Mouse (Mus musculus): ENCODE results near the gene Dcaf6. TPM values are rescaled to one million over a fixed set of nuclear protein-coding genes. Genes with fewer than 3 reads are reported as not detected.

The Dcaf6 gene
- polyA plus RNA-seq, 2 experiments: 13.5 to 20.6 TPM

DNA sequence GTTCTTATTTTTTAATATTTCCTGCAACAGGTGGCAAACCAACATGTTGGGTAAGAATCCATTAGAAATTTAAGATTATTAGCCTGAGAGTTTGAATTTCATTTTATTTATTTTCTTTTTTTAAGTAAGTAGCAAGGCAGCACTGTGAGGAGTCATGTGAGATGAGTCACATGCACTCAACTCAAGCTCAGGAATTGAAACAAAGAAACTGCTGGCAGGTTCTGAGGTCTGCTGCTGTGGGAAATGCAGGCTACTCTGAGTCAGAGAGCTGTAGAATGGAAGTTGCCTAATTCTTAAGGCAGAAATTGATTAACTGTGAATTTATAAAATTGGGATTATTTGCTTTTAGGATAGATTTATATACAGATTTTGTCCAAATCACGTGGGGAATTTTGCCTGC is 27.4 kb downstream of the Dcaf6 start:
- no peaks in the 10 kb centered on the region for H3K27me3 ChIP-seq (ENCODE audit: control insufficient read depth, insufficient read depth, low read length)
- WGBS (ENCODE audit: insufficient replicate concordance): 78% methylated on average over 1 of the region's 1 CpGs
- no peak for DNase-seq (ENCODE audit: low read depth in 3 of 3, low spot score in 3 of 3)

DNA sequence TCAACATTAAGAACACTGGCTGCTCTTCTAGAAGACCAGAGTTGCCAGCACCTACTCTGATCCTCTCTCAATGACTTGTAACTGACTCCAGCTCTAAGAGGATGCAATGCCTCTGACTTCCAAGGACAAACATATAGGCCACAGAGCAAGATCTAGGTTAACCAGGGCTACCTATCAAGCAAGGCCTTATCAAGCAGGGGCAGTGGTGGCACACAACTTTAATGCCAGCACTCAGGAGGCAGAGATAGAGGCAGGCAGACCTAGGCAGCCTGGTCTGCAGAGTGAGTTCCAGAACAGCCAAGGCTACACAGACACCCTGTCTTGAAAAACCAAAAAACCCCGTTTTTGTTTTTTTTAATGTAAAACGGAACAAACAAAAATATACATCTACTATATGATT is 34.0 kb downstream of the Dcaf6 start:
- H3K27ac ChIP-seq: no peak overlapping the region
- H3K4me1 ChIP-seq (replicated peaks; ENCODE audit: control insufficient read depth in 2 of 2, insufficient read depth in 2 of 2, low read length in 1 of 2): peaks cover 3 to 5% of the 10 kb centered on the region in 2 experiments
- DNase-seq (ENCODE audit: low read depth in 3 of 3, low spot score in 3 of 3): peak; percentile 20 to 47 (median 38)
- no peak overlapping the region for H3K9ac ChIP-seq (replicated peaks)
- WGBS (ENCODE audit: insufficient replicate concordance): 52% methylated on average over 2 of the region's 2 CpGs
- no peaks in the 10 kb centered on the region for H3K9me3 ChIP-seq (ENCODE audit: control insufficient read depth, low read length)
- ATAC-seq (ENCODE audit: insufficient read depth): peak; percentile 96
- peaks cover 3% of the 10 kb centered on the region; the same call in 1 of the 2 replicates for H3K36me3 ChIP-seq (replicated peaks; ENCODE audit: control insufficient read depth, insufficient read depth, low read depth)
- no peak overlapping the region for H3K4me2 ChIP-seq (ENCODE audit: low read depth)
- H3K27me3 ChIP-seq (ENCODE audit: control insufficient read depth, insufficient read depth, low read length): no peaks in the 10 kb centered on the region
- H3K4me3 ChIP-seq (ENCODE audit: insufficient read depth in 1 of 2, low read depth in 2 of 2, low read length in 2 of 2): no peak overlapping the region
- TF ChIP-seq EP300 (IDR thresholded peaks at IDR 0.05; ENCODE audit: low read depth) (peak; percentile 69), CTCF (IDR thresholded peaks at IDR 0.05; ENCODE audit: low read depth) (no peak)

More for the DNA sequence above, 27.4 kb downstream of the Dcaf6 start:
- H3K27ac ChIP-seq: no peak overlapping the region
- H3K9ac ChIP-seq (replicated peaks): no peak overlapping the region
- no peak for ATAC-seq (ENCODE audit: insufficient read depth)
- TF ChIP-seq CTCF (IDR thresholded peaks at IDR 0.05; ENCODE audit: low read depth): no peak
- TF ChIP-seq EP300 (IDR thresholded peaks at IDR 0.05; ENCODE audit: low read depth): no peak
- no peaks in the 10 kb centered on the region for H3K36me3 ChIP-seq (replicated peaks; ENCODE audit: control insufficient read depth, insufficient read depth, low read depth)
- no peak overlapping the region for H3K4me3 ChIP-seq (ENCODE audit: insufficient read depth in 1 of 2, low read depth in 2 of 2, low read length in 2 of 2)
- no peak overlapping the region for H3K4me2 ChIP-seq (ENCODE audit: low read depth)
- H3K4me1 ChIP-seq (replicated peaks; ENCODE audit: control insufficient read depth in 2 of 2, insufficient read depth in 2 of 2, low read length in 1 of 2): no peaks in the 10 kb centered on the region; a peak in 1 of 4 replicates
- no peaks in the 10 kb centered on the region for H3K9me3 ChIP-seq (ENCODE audit: control insufficient read depth, low read length)

DNA sequence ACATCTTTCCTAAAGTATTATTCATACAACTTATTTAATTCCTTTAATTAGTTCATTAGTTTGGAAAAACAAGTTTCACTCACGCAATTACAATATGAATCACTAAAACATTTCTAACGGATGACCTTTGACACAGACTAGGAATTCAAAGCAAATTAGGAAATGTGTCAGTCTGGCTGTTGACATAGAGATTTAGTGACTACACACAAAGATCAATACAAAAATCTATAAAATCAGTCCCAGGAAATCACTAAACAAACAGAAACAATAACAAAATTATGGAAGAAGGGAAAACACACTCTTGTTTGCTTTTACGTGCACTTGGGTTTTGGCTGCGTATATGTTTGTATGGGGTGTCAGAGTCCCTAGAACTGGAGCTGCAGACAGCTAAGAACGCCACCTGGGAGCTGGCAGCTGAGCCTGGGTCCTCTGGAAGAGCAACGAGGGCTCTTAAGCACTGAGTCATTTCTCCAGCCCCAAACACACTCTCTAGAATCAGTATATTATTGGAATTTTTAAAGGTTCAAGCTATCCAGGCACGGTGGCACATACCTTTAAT is 38.8 kb downstream of the Dcaf6 start:
- no peak for TF ChIP-seq CTCF (IDR thresholded peaks at IDR 0.05; ENCODE audit: low read depth)
- TF ChIP-seq EP300 (IDR thresholded peaks at IDR 0.05; ENCODE audit: low read depth): no peak
- WGBS (ENCODE audit: insufficient replicate concordance): 79% methylated on average over 7 of the region's 7 CpGs

GRCm38 (mm10) chr1:165396401-165396805 is 63.9 kb downstream of the Dcaf6 start:
- Histone ChIP-seq H3K36me3 (replicated peaks; ENCODE audit: control insufficient read depth, insufficient read depth, low read depth) (peaks cover 2% of the 10 kb centered on the region; the same call in 1 of the 2 replicates), H3K9me3 (ENCODE audit: control insufficient read depth, low read length) (no peaks in the 10 kb centered on the region), H3K27ac (peak overlapping the region; percentile 100), H3K4me3 (ENCODE audit: insufficient read depth in 1 of 2, low read depth in 2 of 2, low read length in 2 of 2) (no peak overlapping the region; a peak in 1 of 4 replicates), H3K9ac (replicated peaks) (peak overlapping the region; percentile 68), H3K4me2 (ENCODE audit: low read depth) (peak overlapping the region; percentile 64), H3K4me1 (replicated peaks; ENCODE audit: control insufficient read depth in 2 of 2, insufficient read depth in 2 of 2, low read length in 1 of 2) (peaks cover 22% of the 10 kb centered on the region in 2 experiments), H3K27me3 (ENCODE audit: control insufficient read depth, insufficient read depth, low read length) (no peaks in the 10 kb centered on the region)
- WGBS (ENCODE audit: insufficient replicate concordance): 44% methylated on average over 2 of the region's 2 CpGs
- peak; percentile 78 for ATAC-seq (ENCODE audit: insufficient read depth)
- DNase-seq (ENCODE audit: low read depth in 3 of 3, low spot score in 3 of 3): peak in 1 of 3 experiments; percentile 46
- TF ChIP-seq CTCF (IDR thresholded peaks at IDR 0.05; ENCODE audit: low read depth) (peak; percentile 51; the same call in 1 of the 2 replicates), EP300 (IDR thresholded peaks at IDR 0.05; ENCODE audit: low read depth) (no peak)

More for the DNA sequence above, 38.8 kb downstream of the Dcaf6 start:
- no peak overlapping the region for H3K4me3 ChIP-seq (ENCODE audit: insufficient read depth in 1 of 2, low read depth in 2 of 2, low read length in 2 of 2)
- H3K36me3 ChIP-seq (replicated peaks; ENCODE audit: control insufficient read depth, insufficient read depth, low read depth): peaks cover 3% of the 10 kb centered on the region; the same call in 1 of the 2 replicates
- DNase-seq (ENCODE audit: low read depth in 3 of 3, low spot score in 3 of 3): no peak
- H3K4me1 ChIP-seq (replicated peaks; ENCODE audit: control insufficient read depth in 2 of 2, insufficient read depth in 2 of 2, low read length in 1 of 2): peaks cover 3% of the 10 kb centered on the region in 2 experiments
- no peak for ATAC-seq (ENCODE audit: insufficient read depth)
- H3K27ac ChIP-seq: no peak overlapping the region
- H3K4me2 ChIP-seq (ENCODE audit: low read depth): no peak overlapping the region
- H3K27me3 ChIP-seq (ENCODE audit: control insufficient read depth, insufficient read depth, low read length): no peaks in the 10 kb centered on the region
- no peak overlapping the region for H3K9ac ChIP-seq (replicated peaks)
- H3K9me3 ChIP-seq (ENCODE audit: control insufficient read depth, low read length): no peaks in the 10 kb centered on the region

DNA sequence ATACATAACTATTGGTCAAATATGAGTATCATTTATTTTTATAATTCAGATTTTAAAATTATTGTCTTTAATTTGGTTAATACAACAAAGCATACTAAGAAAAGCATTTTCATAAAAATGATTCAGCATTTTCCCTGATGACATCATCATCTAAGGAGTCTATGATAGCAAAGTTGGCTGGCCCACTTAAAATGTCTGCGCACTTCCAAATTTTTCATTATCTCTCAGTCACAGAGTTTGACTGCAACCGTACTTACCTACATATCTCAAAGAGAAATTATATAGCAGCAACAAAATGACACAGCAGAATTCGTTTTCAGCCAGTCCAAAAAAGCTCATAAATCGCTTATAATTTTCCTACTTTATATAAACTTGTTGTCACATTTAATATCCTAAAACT is 64.3 kb downstream of the Dcaf6 start:
- peaks cover 22% of the 10 kb centered on the region in 2 experiments for H3K4me1 ChIP-seq (replicated peaks; ENCODE audit: control insufficient read depth in 2 of 2, insufficient read depth in 2 of 2, low read length in 1 of 2)
- no peak overlapping the region; a peak in 1 of 4 replicates for H3K4me3 ChIP-seq (ENCODE audit: insufficient read depth in 1 of 2, low read depth in 2 of 2, low read length in 2 of 2)
- H3K36me3 ChIP-seq (replicated peaks; ENCODE audit: control insufficient read depth, insufficient read depth, low read depth): peaks cover 2% of the 10 kb centered on the region; the same call in 1 of the 2 replicates
- DNase-seq (ENCODE audit: low read depth in 3 of 3, low spot score in 3 of 3) (peak; percentile 89 to 91 (median 89)), ATAC-seq (ENCODE audit: insufficient read depth) (peak; percentile 97)
- H3K27me3 ChIP-seq (ENCODE audit: control insufficient read depth, insufficient read depth, low read length): no peaks in the 10 kb centered on the region
- H3K9ac ChIP-seq (replicated peaks): peak overlapping the region; percentile 68
- no peaks in the 10 kb centered on the region for H3K9me3 ChIP-seq (ENCODE audit: control insufficient read depth, low read length)
- no peak for TF ChIP-seq CTCF (IDR thresholded peaks at IDR 0.05; ENCODE audit: low read depth)
- peak; percentile 90 for TF ChIP-seq EP300 (IDR thresholded peaks at IDR 0.05; ENCODE audit: low read depth)
- H3K4me2 ChIP-seq (ENCODE audit: low read depth): peak overlapping the region; percentile 64
- 20% methylated on average over 4 of the region's 4 CpGs for WGBS (ENCODE audit: insufficient replicate concordance)
- peak overlapping the region; percentile 100 for H3K27ac ChIP-seq
